Mouse (Mus musculus): ENCODE results near the gene Nvl.

- TF ChIP-seq POLR2A (IDR thresholded peaks at IDR 0.05; ENCODE audit: extremely low read depth, insufficient read depth, low read length) (no peak), CTCF (IDR thresholded peaks at IDR 0.05; ENCODE audit: extremely low read depth, insufficient read depth, low read length) (no peak)
These were observed 4.5 kb upstream of the Nvl start for GRCm38 (mm10) chr1:181148540-181148939.

Data from cortical plate, adult 2 months (tissue).